Mouse (Mus musculus) lung, embryonic 14.5 days (tissue): ENCODE measurements at regions not wholly inside any gene's neighbourhood (a gene's known extent, or its start where the extent isn't known, plus 50 kb on each side); places are given as distances from the start of the nearest gene placed in this dataset.

Experiments used
- ATAC-seq: fragments of 200-750 bp; cut with Nextera tagmentation; 2 replicates; pipeline ENCODE4 v1.8.0; 2017; ENCODE audit warnings: mild to moderate bottlenecking, moderate TSS enrichment, moderate library complexity; ENCODE audit not compliant: insufficient read depth
- DNase-seq: peaks from one replicate; pipeline ENCODE4 v3.0.0-alpha.2; 2015
- H3K27ac ChIP-seq: fragments of 300-500 bp; sonication (generic); 2 replicates; pipeline ENCODE4 v1.5.1; 2014; ENCODE audit warnings: low read depth, mild to moderate bottlenecking, moderate library complexity
- H3K27me3 ChIP-seq: fragments of 300-500 bp; sonication (generic); 2 replicates; pipeline ENCODE4 v1.6.1; 2014; ENCODE audit warnings: low read length, control low read depth; ENCODE audit not compliant: insufficient read depth
- H3K36me3 ChIP-seq: fragments of 300-500 bp; sonication (generic); 2 replicates; pipeline ENCODE4 v1.6.1; 2014; ENCODE audit warnings: control low read depth; ENCODE audit not compliant: insufficient read depth
- H3K4me1 ChIP-seq: fragments of 300-500 bp; sonication (generic); 2 replicates; pipeline ENCODE4 v1.6.1; 2014; ENCODE audit warnings: antibody characterized with exemption, control low read depth; ENCODE audit not compliant: insufficient read depth
- H3K4me2 ChIP-seq: fragments of 300-500 bp; sonication (generic); 2 replicates; pipeline ENCODE4 v1.6.1; 2014; ENCODE audit warnings: mild to moderate bottlenecking
- H3K4me3 ChIP-seq: fragments of 300-500 bp; sonication (generic); 2 replicates; pipeline ENCODE4 v1.5.1; 2014; ENCODE audit warnings: low read depth, low read length
- H3K9ac ChIP-seq: fragments of 300-500 bp; sonication (generic); 2 replicates; pipeline ENCODE4 v1.6.1; 2014
- H3K9me3 ChIP-seq: fragments of 300-500 bp; sonication (generic); 2 replicates; pipeline ENCODE4 v1.6.1; 2016; ENCODE audit warnings: low read depth, low read length, control low read depth
- CTCF ChIP-seq: IDR thresholded peaks from 2 replicates; pipeline ENCODE4 v1.5.1; 2016; ENCODE audit warnings: antibody characterized with exemption, low read depth
- whole genome bisulfite sequencing: fragments of 180-500 bp; shearing (Covaris S2); extraction: QIAGEN DNeasy Blood & Tissue Kit; methylation state at CpG from one replicate; pipeline ENCODE4 v1.1.7; 2014; 5-methylcytosine and 5-hydroxymethylcytosine counted together

DNA sequence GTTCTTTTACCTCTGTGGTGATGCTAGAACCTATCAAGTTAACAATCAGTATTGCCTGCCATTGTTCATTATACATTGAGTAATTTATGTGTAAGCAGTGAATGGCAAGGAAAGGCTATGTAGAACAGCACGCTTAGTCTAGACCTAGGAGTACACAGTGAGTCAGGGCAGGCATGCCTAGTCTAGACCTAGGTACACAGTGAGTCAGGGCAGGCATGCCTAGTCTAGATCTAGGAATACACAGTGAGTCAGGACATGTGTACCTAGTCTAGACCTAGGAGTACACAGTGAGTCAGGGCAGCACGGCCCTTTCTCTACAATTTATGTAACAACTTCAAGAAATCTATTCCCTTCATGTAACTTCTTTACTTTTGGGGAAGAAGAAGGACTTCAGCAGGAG lies 347.2 kb downstream of the Tmem232 start:
- Histone ChIP-seq H3K27ac (no peak overlapping the region), H3K4me1 (no peaks in the 10 kb centered on the region; the same call in 1 of the 2 replicates), H3K27me3 (no peaks in the 10 kb centered on the region), H3K4me3 (no peak overlapping the region), H3K9me3 (no peaks in the 10 kb centered on the region), H3K36me3 (no peaks in the 10 kb centered on the region), H3K9ac (no peak overlapping the region), H3K4me2 (no peak overlapping the region)
- 83% methylated on average over 2 of the region's 2 CpGs for WGBS
- DNase-seq: no peak
- ATAC-seq: no peak
- no peak for TF ChIP-seq CTCF

- TF ChIP-seq CTCF: no peak
- no peak for ATAC-seq
- WGBS: 83% methylated on average over 12 of the region's 12 CpGs
Measured at GRCm38 (mm10) chr17:65192432-65193059, 348.0 kb downstream of the Tmem232 start.

GRCm38 (mm10) chr17:65190839-65191591 lies 349.6 kb downstream of the Tmem232 start:
- Histone ChIP-seq H3K9ac (no peak overlapping the region), H3K27me3 (no peaks in the 10 kb centered on the region), H3K4me1 (no peaks in the 10 kb centered on the region; the same call in 1 of the 2 replicates), H3K9me3 (no peaks in the 10 kb centered on the region), H3K36me3 (no peaks in the 10 kb centered on the region), H3K27ac (0 out of 2 replicates have a peak overlapping the region, but pooled peaks have one; percentile 3), H3K4me2 (peak overlapping the region; percentile 37), H3K4me3 (no peak overlapping the region)
- TF ChIP-seq CTCF: no peak
- peak; percentile 87 for DNase-seq
- peak; percentile 94 for ATAC-seq
- WGBS: 24% methylated on average over 12 of the region's 12 CpGs

More at GRCm38 (mm10) chr17:65192432-65193059, 348.0 kb downstream of the Tmem232 start:
- H3K27ac ChIP-seq: no peak overlapping the region
- H3K27me3 ChIP-seq: no peaks in the 10 kb centered on the region
- no peak overlapping the region for H3K4me2 ChIP-seq
- no peaks in the 10 kb centered on the region; the same call in 1 of the 2 replicates for H3K4me1 ChIP-seq
- DNase-seq: no peak
- no peaks in the 10 kb centered on the region for H3K36me3 ChIP-seq
- no peak overlapping the region for H3K9ac ChIP-seq
- no peak overlapping the region for H3K4me3 ChIP-seq
- no peaks in the 10 kb centered on the region for H3K9me3 ChIP-seq

DNA sequence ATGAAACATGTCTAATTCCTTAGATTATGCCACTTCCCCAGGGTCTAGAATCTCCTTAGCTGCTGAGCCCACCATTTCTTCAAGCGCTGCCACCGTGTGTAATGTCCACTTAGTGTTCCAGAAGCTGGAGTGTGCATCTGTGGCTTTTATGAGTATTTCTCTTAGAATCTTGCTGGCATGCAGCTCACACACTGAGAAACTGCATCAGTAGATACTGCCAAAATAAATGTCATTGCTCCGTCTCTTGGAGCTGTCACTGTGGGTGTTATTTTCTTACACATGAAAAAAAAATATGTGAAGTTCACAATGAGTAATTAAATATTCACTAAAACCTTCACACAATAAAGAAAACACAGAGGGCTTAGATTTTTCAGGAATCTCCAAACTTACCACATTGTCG lies 345.3 kb upstream of the 4930583I09Rik start:
- WGBS: 60% methylated on average over 4 of the region's 4 CpGs
- no peak for DNase-seq

DNA sequence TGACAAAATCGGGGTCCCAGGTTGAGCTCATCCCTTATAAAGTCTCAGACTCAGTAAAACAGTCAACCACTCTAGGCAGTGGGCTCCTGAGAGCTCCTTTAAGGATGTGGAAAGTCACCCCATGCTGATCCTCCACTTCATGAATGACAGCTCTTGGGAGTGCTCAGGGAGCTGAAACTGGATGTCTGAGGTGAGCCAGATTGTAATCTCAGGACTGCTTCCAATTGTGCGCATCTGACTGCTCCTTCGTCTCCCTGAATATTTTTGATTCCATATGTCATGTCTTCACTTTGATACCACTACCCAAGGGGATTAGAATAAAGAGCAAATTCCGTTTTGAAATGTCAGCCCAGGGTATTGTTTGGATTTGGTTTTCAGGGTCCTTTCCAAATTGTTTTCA lies 339.9 kb upstream of the 4930583I09Rik start:
- Histone ChIP-seq H3K27me3 (no peaks in the 10 kb centered on the region), H3K4me3 (no peak overlapping the region), H3K4me1 (no peaks in the 10 kb centered on the region), H3K27ac (no peak overlapping the region), H3K36me3 (no peaks in the 10 kb centered on the region), H3K9me3 (no peaks in the 10 kb centered on the region), H3K4me2 (no peak overlapping the region), H3K9ac (no peak overlapping the region)
- TF ChIP-seq CTCF: no peak
- DNase-seq (no peak), ATAC-seq (no peak)
- WGBS: 65% methylated on average over 4 of the region's 4 CpGs

More for the DNA sequence above, 345.3 kb upstream of the 4930583I09Rik start:
- H3K4me2 ChIP-seq: no peak overlapping the region
- H3K27me3 ChIP-seq: no peaks in the 10 kb centered on the region
- H3K36me3 ChIP-seq: no peaks in the 10 kb centered on the region
- H3K9ac ChIP-seq: no peak overlapping the region
- H3K4me3 ChIP-seq: no peak overlapping the region
- ATAC-seq: no peak
- no peaks in the 10 kb centered on the region for H3K4me1 ChIP-seq
- no peak for TF ChIP-seq CTCF
- H3K9me3 ChIP-seq: no peaks in the 10 kb centered on the region
- H3K27ac ChIP-seq: no peak overlapping the region

- no peaks in the 10 kb centered on the region for H3K4me1 ChIP-seq
- H3K27me3 ChIP-seq: no peaks in the 10 kb centered on the region
- H3K9me3 ChIP-seq: no peaks in the 10 kb centered on the region
- no peak for TF ChIP-seq CTCF
- no peak for DNase-seq
- 86% methylated on average over 6 of the region's 6 CpGs for WGBS
- H3K4me3 ChIP-seq: no peak overlapping the region
- no peak for ATAC-seq
- no peak overlapping the region for H3K27ac ChIP-seq
- no peaks in the 10 kb centered on the region for H3K36me3 ChIP-seq
- H3K4me2 ChIP-seq: no peak overlapping the region
- no peak overlapping the region for H3K9ac ChIP-seq
Measured at GRCm38 (mm10) chr17:65174114-65174513, 338.2 kb upstream of the 4930583I09Rik start.

DNA sequence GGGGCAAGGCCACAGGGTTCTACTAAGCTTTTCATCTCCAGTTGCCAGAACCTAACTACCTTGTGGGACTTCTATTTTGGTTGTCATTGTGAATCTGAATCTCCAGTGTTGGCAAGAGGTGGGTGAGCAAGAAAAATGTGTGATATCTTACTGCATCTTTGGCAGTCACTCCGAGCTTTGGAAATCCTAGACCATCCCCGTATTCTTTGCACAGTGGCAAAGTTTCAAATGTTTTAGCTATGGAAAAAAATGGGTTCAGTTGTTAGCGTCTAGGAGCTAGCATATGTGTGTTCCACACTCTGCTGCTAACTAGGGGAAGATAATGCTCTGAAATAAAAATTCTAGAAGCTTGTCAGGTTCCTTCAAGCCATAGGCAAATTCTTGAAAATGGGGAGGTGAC lies 337.4 kb upstream of the 4930583I09Rik start:
- no peak for TF ChIP-seq CTCF
- ATAC-seq (no peak), DNase-seq (no peak)
- no peaks in the 10 kb centered on the region for H3K9me3 ChIP-seq
- no peak overlapping the region for H3K4me3 ChIP-seq
- no peak overlapping the region for H3K27ac ChIP-seq
- H3K36me3 ChIP-seq: no peaks in the 10 kb centered on the region
- no peak overlapping the region for H3K4me2 ChIP-seq
- H3K4me1 ChIP-seq: no peaks in the 10 kb centered on the region
- no peaks in the 10 kb centered on the region for H3K27me3 ChIP-seq
- no peak overlapping the region for H3K9ac ChIP-seq
- WGBS: 84% methylated on average over 3 of the region's 3 CpGs
